8 mouse cellular contexts compared by ENCODE assay signal in the genomic region with DNA sequence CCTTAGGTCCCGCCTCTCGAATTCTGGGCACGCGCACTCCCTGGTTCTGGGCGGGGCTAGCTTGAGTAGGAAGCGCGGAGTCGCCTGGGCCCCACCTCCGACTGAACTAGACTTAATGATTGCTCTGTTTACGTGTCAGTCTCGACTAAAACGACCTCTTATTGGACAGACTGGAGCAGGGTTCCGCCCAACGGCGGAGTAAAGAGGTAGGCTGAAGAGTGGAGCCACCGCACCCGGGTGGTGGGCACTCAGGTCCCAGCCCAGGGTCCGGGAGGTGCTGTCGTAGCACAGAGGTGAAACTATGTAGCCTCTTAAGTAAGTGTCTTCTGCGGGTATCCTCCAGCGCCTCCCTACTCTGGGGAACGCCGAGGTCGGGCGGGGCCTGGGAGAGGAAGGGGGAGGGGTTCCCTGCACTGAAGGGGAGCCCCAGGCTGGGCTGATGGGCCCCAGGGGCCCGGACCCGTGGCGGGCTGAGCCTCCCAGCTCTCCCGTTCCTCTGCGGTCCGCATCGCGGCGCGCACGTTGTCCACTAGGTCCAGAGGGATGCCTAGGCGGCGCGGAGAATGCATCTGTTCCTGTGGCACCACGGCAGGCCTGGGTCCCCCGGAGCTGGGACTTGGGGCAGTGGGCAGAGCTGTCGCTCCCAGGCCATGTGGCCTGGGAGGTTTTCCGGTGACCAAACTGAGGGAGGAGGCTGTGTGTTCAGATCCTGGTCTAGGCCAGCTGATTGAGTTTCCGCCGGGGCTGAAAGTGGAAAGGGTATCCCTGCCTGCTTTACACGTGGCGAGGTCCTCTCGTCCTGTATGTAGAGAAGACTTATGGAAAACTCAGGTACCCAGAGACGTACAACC. TPM values are rescaled to one million over a fixed set of nuclear protein-coding genes. Genes with fewer than 3 reads are reported as not detected.
DNase-seq lines count a peak whose midpoint lies in the region; ATAC-seq and TF ChIP-seq lines count a peak whose summit lies in the region.

A gene (plus strand): TSS at position 190 of the 851 bp plus-strand sequence.

- H3K9ac ChIP-seq in forebrain, embryonic 16.5 days (replicated peaks; ENCODE audit: low read depth, low read length), result peak within 1 kb of the TSS; percentile 70
- peak within 1 kb of the TSS; percentile 74 for H3K9ac ChIP-seq in lung, embryonic 14.5 days

- DNase-seq in G1E (ENCODE audit: low spot score), result peak; percentile 85
- DNase-seq in cerebellum, adult 18-20 months, result peak; percentile 93 to 96
- DNase-seq in heart, postnatal 36 days, result peak; percentile 94 to 96
- peak; percentile 91 to 97 for DNase-seq in layer of hippocampus, adult 2 months (ENCODE audit: low spot score in 2 of 2)
- peak; percentile 99 for DNase-seq in lung, embryonic 14.5 days
- DNase-seq in thymus, adult 2 months, result peak; percentile 96

- WGBS in forebrain, embryonic 16.5 days, result under 1% methylated on average over 49 of the region's 49 CpGs
- under 1% methylated on average over 47 of the region's 49 CpGs for WGBS in lung, embryonic 14.5 days
- under 1% methylated on average over 49 of the region's 49 CpGs for WGBS in olfactory bulb, adult 2 months
- under 1% methylated on average over 49 of the region's 49 CpGs for WGBS in thymus, adult 2 months

- peak within 1 kb of the TSS; percentile 99 for H3K4me2 ChIP-seq in forebrain, embryonic 16.5 days (ENCODE audit: low read length)
- H3K4me2 ChIP-seq in lung, embryonic 14.5 days, result peak within 1 kb of the TSS; percentile 100

- ATAC-seq in G1E (ENCODE audit: extremely low read depth, insufficient number of reproducible peaks, low FRiP score, poor library complexity, severe bottlenecking), result peak; percentile 72
- ATAC-seq in forebrain, embryonic 16.5 days, result peak; percentile 99
- peak; percentile 98 for ATAC-seq in lung, embryonic 14.5 days (ENCODE audit: insufficient read depth)

- H3K27me3 ChIP-seq in G1E (ENCODE audit: insufficient read depth, low read length), result peaks cover 15% of the 10 kb centered on the region; the same call in 1 of the 2 replicates
- peaks cover 28% of the 10 kb centered on the region for H3K27me3 ChIP-seq in forebrain, embryonic 16.5 days (replicated peaks; ENCODE audit: control insufficient read depth, insufficient read depth, low read length)
- H3K27me3 ChIP-seq in lung, embryonic 14.5 days (ENCODE audit: insufficient read depth, low read length), result peaks cover 22% of the 10 kb centered on the region
- H3K27me3 ChIP-seq in thymus, adult 2 months (ENCODE audit: control insufficient read depth, insufficient read depth, low read length), result peaks cover 13% of the 10 kb centered on the region; the same call in 1 of the 2 replicates

- no peak for TF ChIP-seq CTCF in G1E (IDR thresholded peaks at IDR 0.05; ENCODE audit: low read depth, low read length)
- no peak; the same call in 1 of the 2 replicates for TF ChIP-seq CTCF in layer of hippocampus, adult 2 months (conservative IDR thresholded peaks at IDR 0.05)
- no peak for TF ChIP-seq CTCF in lung, embryonic 14.5 days (IDR thresholded peaks at IDR 0.05; ENCODE audit: low read depth)
- no peak for TF ChIP-seq CTCF in olfactory bulb, adult 2 months (IDR thresholded peaks at IDR 0.05; ENCODE audit: insufficient read depth, low read depth, low read length)
- TF ChIP-seq CTCF in thymus, adult 2 months (IDR thresholded peaks at IDR 0.05; ENCODE audit: borderline replicate concordance, control insufficient read depth, extremely low read depth, insufficient read depth, low read length, poor library complexity), result no peak

- H3K9me3 ChIP-seq in G1E (replicated peaks), result no peaks in the 10 kb centered on the region; the same call in 1 of the 2 replicates
- no peaks in the 10 kb centered on the region for H3K9me3 ChIP-seq in forebrain, embryonic 16.5 days (ENCODE audit: control insufficient read depth, low read length)
- no peaks in the 10 kb centered on the region for H3K9me3 ChIP-seq in lung, embryonic 14.5 days (ENCODE audit: low read depth, low read length)

- intact Hi-C loops in heart, postnatal 36 days (cut with DNase I), result loop anchor here (2.0 to 10.0 kb wide), 3 partner anchors 31 to 191 kb away; a partner anchor contains a TSS

- no peak; the same call in 1 of the 2 replicates for TF ChIP-seq POLR2A in olfactory bulb, adult 2 months (IDR thresholded peaks at IDR 0.05; ENCODE audit: insufficient read depth, low read depth, low read length)
- TF ChIP-seq POLR2A in thymus, adult 2 months (IDR thresholded peaks at IDR 0.05; ENCODE audit: control insufficient read depth, extremely low read depth, insufficient read depth, low read length, poor library complexity), result peak; percentile 62; the same call in 1 of the 2 replicates

- H3K36me3 ChIP-seq in G1E (replicated peaks), result peaks cover 24% of the 10 kb centered on the region
- H3K36me3 ChIP-seq in forebrain, embryonic 16.5 days (ENCODE audit: control insufficient read depth, insufficient read depth), result no peaks in the 10 kb centered on the region
- no peaks in the 10 kb centered on the region for H3K36me3 ChIP-seq in lung, embryonic 14.5 days (ENCODE audit: insufficient read depth)
- no peaks in the 10 kb centered on the region for H3K36me3 ChIP-seq in thymus, adult 2 months (ENCODE audit: control insufficient read depth, insufficient read depth, low read length)

- peaks cover 73% of the 10 kb centered on the region for H3K4me1 ChIP-seq in G1E (ENCODE audit: insufficient read depth, low read depth, low read length)
- peaks cover 41% of the 10 kb centered on the region for H3K4me1 ChIP-seq in forebrain, embryonic 16.5 days (replicated peaks; ENCODE audit: control insufficient read depth, insufficient read depth, low read length)
- peaks cover 9% of the 10 kb centered on the region for H3K4me1 ChIP-seq in lung, embryonic 14.5 days (ENCODE audit: insufficient read depth)
- H3K4me1 ChIP-seq in olfactory bulb, adult 2 months (ENCODE audit: control insufficient read depth, insufficient read depth, low read length), result peaks cover 23% of the 10 kb centered on the region
- H3K4me1 ChIP-seq in thymus, adult 2 months (replicated peaks; ENCODE audit: control insufficient read depth, insufficient read depth, low read length), result peaks cover 29% of the 10 kb centered on the region

- H3K27ac ChIP-seq in forebrain, embryonic 16.5 days (ENCODE audit: low read length), result peak within 1 kb of the TSS; percentile 37; the same call in 1 of the 2 replicates
- H3K27ac ChIP-seq in layer of hippocampus, adult 2 months, result peak within 1 kb of the TSS; percentile 79
- H3K27ac ChIP-seq in lung, embryonic 14.5 days (ENCODE audit: low read depth), result peak within 1 kb of the TSS; percentile 67
- no peak within 1 kb of the TSS for H3K27ac ChIP-seq in olfactory bulb, adult 2 months (ENCODE audit: insufficient read depth, low read depth, low read length)
- no peak within 1 kb of the TSS for H3K27ac ChIP-seq in thymus, adult 2 months (ENCODE audit: control insufficient read depth, insufficient read depth, low read length)

- H3K4me3 ChIP-seq in G1E (ENCODE audit: low read depth, low read length), result peak within 1 kb of the TSS; percentile 95
- peak within 1 kb of the TSS; percentile 77 for H3K4me3 ChIP-seq in forebrain, embryonic 16.5 days (replicated peaks; ENCODE audit: low read length)
- H3K4me3 ChIP-seq in layer of hippocampus, adult 2 months, result peak within 1 kb of the TSS; percentile 80
- peak within 1 kb of the TSS; percentile 85 for H3K4me3 ChIP-seq in lung, embryonic 14.5 days (ENCODE audit: low read depth, low read length)
- peak within 1 kb of the TSS; percentile 64 for H3K4me3 ChIP-seq in olfactory bulb, adult 2 months (ENCODE audit: insufficient read depth, low read depth, low read length)
- H3K4me3 ChIP-seq in thymus, adult 2 months (ENCODE audit: control insufficient read depth, insufficient read depth, low read length), result peak within 1 kb of the TSS; percentile 78

RNA-seq across cellular contexts. Expression of the gene that starts here (rescaled TPM):
- 130 and 163 TPM in 2 replicates for total RNA-seq in G1E (2014; fragmentation: Nextera tagmentation)
- 247 and 248 TPM in 2 replicates for total RNA-seq in G1E (2017)
- polyA plus RNA-seq in G1E (2012), result 165 and 202 TPM in 2 replicates
- polyA plus RNA-seq in forebrain, embryonic 16.5 days (2015; fragmentation: Nextera tagmentation; extraction: Ambion mirVana), result 35.7 and 38.9 TPM in 2 replicates
- total RNA-seq in heart, postnatal 36 days (2021), result 10 to 100 TPM; 11.2 to 13.0 TPM
- 10 to 100 TPM; 35.8 to 44.2 TPM for total RNA-seq in layer of hippocampus, adult 2 months (2021)
- polyA plus RNA-seq in lung, embryonic 14.5 days (2014; fragmentation: Nextera tagmentation; extraction: Ambion mirVana), result 38.1 and 38.8 TPM in 2 replicates
- not detected in 2 replicates for polyA plus RNA-seq in olfactory bulb, adult 2 months (2012; ENCODE audit: insufficient read depth, insufficient read length, low replicate concordance, missing spikeins)
- 41.6 and 44.9 TPM in 2 replicates for polyA plus RNA-seq in thymus, adult 2 months (2012; rRNA removed)

Comparison
In these comparisons a context has a peak if more than half of its experiments do, and no peak if none do; other contexts are left out.
1. RNA of the gene that starts here (polyA plus RNA-seq): 165 to 202 TPM in G1E, 41.6 to 44.9 TPM in thymus, adult 2 months, 35.7 to 38.9 TPM in forebrain, embryonic 16.5 days and 38.1 to 38.8 TPM in lung, embryonic 14.5 days; not detected in olfactory bulb, adult 2 months; every median in the first group is over 10 times any median in the second.
2. H3K27ac ChIP-seq: peak in forebrain, embryonic 16.5 days (single experiment), layer of hippocampus, adult 2 months (single experiment) and lung, embryonic 14.5 days (single experiment); none in olfactory bulb, adult 2 months (single experiment) and thymus, adult 2 months (single experiment).
3. Peak in every context shown above with its lines, with median percentiles within 50 percentile points of each other: ATAC-seq, DNase-seq and H3K4me3 ChIP-seq.